Mouse (Mus musculus) MEL (cell line): ENCODE results near the gene Rcan2. TPM values are rescaled to one million over a fixed set of nuclear protein-coding genes. Genes with fewer than 3 reads are reported as not detected.

Experiments
- DNase-seq: peaks from one replicate; pipeline ENCODE4 v3.0.0; 2011; ENCODE audit warnings: low read depth, low spot score
- H3K27ac ChIP-seq: 2 replicates; pipeline ENCODE4 v1.5.1; 2012; ENCODE audit warnings: low read depth, mild to moderate bottlenecking, control low read depth, low read length, moderate library complexity; ENCODE audit not compliant: control insufficient read depth
- H3K27me3 ChIP-seq, 2 experiments: fragments of 150-350 bp in 1 of 2; sonication (generic) in 1 of 2; 2 replicates each; pipeline ENCODE4 v1.6.1; 2012; ENCODE audit warnings: low read length in 2 of 2, mild to moderate bottlenecking in 2 of 2, improper control_type of control experiment in 1 of 2, moderate library complexity in 1 of 2; ENCODE audit not compliant: insufficient read depth in 2 of 2, control insufficient read depth in 1 of 2
- H3K36me3 ChIP-seq, 2 experiments: 2 replicates each; pipeline ENCODE4 v1.6.1; 2012 to 2014; ENCODE audit warnings: low read length in 2 of 2, improper control_type of control experiment in 1 of 2, inconsistent platforms in 1 of 2, mild to moderate bottlenecking in 1 of 2; ENCODE audit not compliant: insufficient read depth in 2 of 2, control insufficient read depth in 1 of 2
- H3K4me1 ChIP-seq, 2 experiments: fragments of 150-350 bp in 1 of 2; sonication (generic) in 1 of 2; 2 replicates each; pipeline ENCODE4 v1.6.1; 2012; ENCODE audit warnings: low read length in 2 of 2, improper control_type of control experiment in 1 of 2, mild to moderate bottlenecking in 1 of 2; ENCODE audit not compliant: insufficient read depth in 2 of 2, control insufficient read depth in 1 of 2
- H3K4me3 ChIP-seq, 2 experiments: fragments of 150-350 bp in 1 of 2; sonication (generic) in 1 of 2; 2 replicates each; pipeline ENCODE4 v1.5.1; 2012; ENCODE audit warnings: low read depth in 2 of 2, low read length in 2 of 2, mild to moderate bottlenecking in 2 of 2, moderate library complexity in 2 of 2, control low read depth in 1 of 2, improper control_type of control experiment in 1 of 2; ENCODE audit not compliant: control insufficient read depth in 1 of 2, insufficient read depth in 1 of 2
- H3K79me2 ChIP-seq: 2 replicates; pipeline ENCODE4 v1.6.1; 2012; ENCODE audit warnings: mild to moderate bottlenecking, low read length, moderate library complexity; ENCODE audit not compliant: control insufficient read depth, poor library complexity, insufficient read depth
- H3K9ac ChIP-seq: 2 replicates; pipeline ENCODE4 v1.6.1; 2012; ENCODE audit warnings: low read depth, mild to moderate bottlenecking, control low read depth, low read length, moderate library complexity; ENCODE audit not compliant: control insufficient read depth, poor library complexity, severe bottlenecking
- H3K9me3 ChIP-seq: fragments of 150-350 bp; sonication (generic); replicated peaks from 2 replicates; pipeline ENCODE4 v1.6.1; 2012; ENCODE audit warnings: mild to moderate bottlenecking, low read length, improper control_type of control experiment, moderate library complexity; ENCODE audit not compliant: insufficient read depth
- BHLHE40 ChIP-seq: IDR thresholded peaks from 2 replicates; pipeline ENCODE4 v1.6.1; 2012; ENCODE audit warnings: low read depth, mild to moderate bottlenecking, inconsistent platforms, low read length, improper control_type of control experiment, borderline replicate concordance
- CHD1 ChIP-seq: IDR thresholded peaks from 2 replicates; pipeline ENCODE4 v1.6.1; 2012; ENCODE audit warnings: low read depth, mild to moderate bottlenecking, inconsistent platforms, low read length, improper control_type of control experiment
- CHD2 ChIP-seq: IDR thresholded peaks from 2 replicates; pipeline ENCODE4 v1.6.1; 2011; ENCODE audit warnings: low read length, improper control_type of control experiment
- CTCF ChIP-seq, 3 experiments: IDR thresholded peaks in 2 of 3; conservative IDR thresholded peaks in 1 of 3; 2 replicates each; pipeline ENCODE4 v1.5.1; 2011 to 2012; ENCODE audit warnings: low read length in 3 of 3, low read depth in 2 of 3, mild to moderate bottlenecking in 2 of 3, improper control_type of control experiment in 1 of 3, inconsistent platforms in 1 of 3, mixed read lengths in 1 of 3, moderate library complexity in 1 of 3; ENCODE audit not compliant: control insufficient read depth in 1 of 3, insufficient read depth in 1 of 3, poor library complexity in 1 of 3, severe bottlenecking in 1 of 3
- ELF1 ChIP-seq: IDR thresholded peaks from 2 replicates; pipeline ENCODE4 v1.6.1; 2014; ENCODE audit warnings: low read depth, mild to moderate bottlenecking, inconsistent platforms, low read length, improper control_type of control experiment, moderate library complexity
- EP300 ChIP-seq, 2 experiments: IDR thresholded peaks; 2 replicates each; pipeline ENCODE4 v1.6.1; 2011; ENCODE audit warnings: improper control_type of control experiment in 2 of 2, low read length in 2 of 2, low read depth in 1 of 2, mild to moderate bottlenecking in 1 of 2
- ETS1 ChIP-seq: IDR thresholded peaks from 2 replicates; pipeline ENCODE4 v1.6.1; 2012; ENCODE audit warnings: low read depth, mild to moderate bottlenecking, inconsistent platforms, low read length, improper control_type of control experiment, moderate library complexity
- GABPA ChIP-seq: IDR thresholded peaks from 2 replicates; pipeline ENCODE4 v1.6.1; 2012; ENCODE audit warnings: low read depth, mild to moderate bottlenecking, inconsistent platforms, low read length, improper control_type of control experiment, moderate library complexity
- HCFC1 ChIP-seq: IDR thresholded peaks from 2 replicates; pipeline ENCODE4 v1.6.1; 2012; ENCODE audit warnings: low read depth, mild to moderate bottlenecking, inconsistent platforms, low read length, improper control_type of control experiment, moderate library complexity
- JUND ChIP-seq: IDR thresholded peaks from 2 replicates; pipeline ENCODE4 v1.6.1; 2011; ENCODE audit warnings: low read depth, mild to moderate bottlenecking, improper control_type of control experiment, low read length
- KAT2A ChIP-seq: conservative IDR thresholded peaks from 2 replicates; pipeline ENCODE4 v1.6.1; 2012; ENCODE audit warnings: low read depth, low read length, improper control_type of control experiment, inconsistent platforms
- MAX ChIP-seq: IDR thresholded peaks from 2 replicates; pipeline ENCODE4 v1.6.1; 2011; ENCODE audit warnings: low read length, improper control_type of control experiment
- MAZ ChIP-seq: IDR thresholded peaks from 2 replicates; pipeline ENCODE4 v1.6.1; 2012; ENCODE audit warnings: low read depth, mild to moderate bottlenecking, inconsistent platforms, low read length, improper control_type of control experiment
- MEF2A ChIP-seq: IDR thresholded peaks from 2 replicates; pipeline ENCODE4 v1.6.1; 2014; ENCODE audit warnings: low read depth, mild to moderate bottlenecking, inconsistent platforms, low read length, improper control_type of control experiment; ENCODE audit not compliant: poor library complexity, insufficient replicate concordance, severe bottlenecking; ENCODE audit errors: extremely low read depth
- MYC ChIP-seq: IDR thresholded peaks from 2 replicates; pipeline ENCODE4 v1.6.1; 2011; ENCODE audit warnings: low read depth, mild to moderate bottlenecking, low read length, improper control_type of control experiment, moderate library complexity
- NELFE ChIP-seq: IDR thresholded peaks from 2 replicates; pipeline ENCODE4 v1.6.1; 2011; ENCODE audit warnings: low read depth, low read length, improper control_type of control experiment
- POLR2AphosphoS2 ChIP-seq: IDR thresholded peaks from 2 replicates; pipeline ENCODE4 v1.6.1; 2011; ENCODE audit warnings: low read length, improper control_type of control experiment
- RCOR1 ChIP-seq: IDR thresholded peaks from 2 replicates; pipeline ENCODE4 v1.6.1; 2012; ENCODE audit warnings: low read depth, mild to moderate bottlenecking, inconsistent platforms, low read length, improper control_type of control experiment
- SMC3 ChIP-seq: IDR thresholded peaks from 2 replicates; pipeline ENCODE4 v1.6.1; 2011; ENCODE audit warnings: low read depth, low read length, improper control_type of control experiment
- TBP ChIP-seq: IDR thresholded peaks from 2 replicates; pipeline ENCODE4 v1.8.0; 2011; ENCODE audit warnings: low read depth, low read length, improper control_type of control experiment
- UBTF ChIP-seq: IDR thresholded peaks from 2 replicates; pipeline ENCODE4 v1.6.1; 2012; ENCODE audit warnings: low read depth, mild to moderate bottlenecking, inconsistent platforms, low read length, improper control_type of control experiment, moderate library complexity, borderline replicate concordance; ENCODE audit not compliant: insufficient read depth
- USF1 ChIP-seq: IDR thresholded peaks from 2 replicates; pipeline ENCODE4 v1.6.1; 2014; ENCODE audit warnings: low read depth, mild to moderate bottlenecking, inconsistent platforms, low read length, improper control_type of control experiment, moderate library complexity
- USF2 ChIP-seq, 2 experiments: IDR thresholded peaks; 2 replicates each; pipeline ENCODE4 v1.6.1; 2011 to 2012; ENCODE audit warnings: improper control_type of control experiment in 2 of 2, low read length in 2 of 2, borderline replicate concordance in 1 of 2, inconsistent platforms in 1 of 2, low read depth in 1 of 2, mild to moderate bottlenecking in 1 of 2; ENCODE audit not compliant: insufficient read depth in 1 of 2
- ZC3H11A ChIP-seq: IDR thresholded peaks from 2 replicates; pipeline ENCODE4 v1.6.1; 2012; ENCODE audit warnings: low read depth, mild to moderate bottlenecking, inconsistent platforms, low read length, improper control_type of control experiment
- ZKSCAN1 ChIP-seq: IDR thresholded peaks from 2 replicates; pipeline ENCODE4 v1.6.1; 2012; ENCODE audit warnings: low read depth, mild to moderate bottlenecking, inconsistent platforms, low read length, improper control_type of control experiment, moderate library complexity
- ZNF384 ChIP-seq: IDR thresholded peaks from 2 replicates; pipeline ENCODE4 v1.6.1; 2012; ENCODE audit warnings: low read depth, mild to moderate bottlenecking, inconsistent platforms, low read length, improper control_type of control experiment
- polyA plus RNA-seq, 2 experiments: library from polyadenylated mRNA; stranded (reverse) in 1 of 2; unstranded in 1 of 2; fragments of >175 nt in 1 of 2; fragments of >200 nt in 1 of 2; gene quantifications; 2 replicates each; pipeline versions ENCODE4 v1.2.1 to v1.2.4; 2012; ENCODE audit warnings: low replicate concordance in 2 of 2, low read depth in 1 of 2; ENCODE audit not compliant: insufficient read length in 2 of 2, insufficient read depth in 1 of 2, missing spikeins in 1 of 2
- total RNA-seq: library from RNA; depleted of rRNA; stranded (reverse); fragments of 300-350 nt; gene quantifications from 2 replicates; pipeline ENCODE4 v1.2.3, GENCODE M21; 2012

The Rcan2 gene
- total and polyA plus RNA-seq, 3 experiments: 0.52 TPM; not detected in 2

DNA sequence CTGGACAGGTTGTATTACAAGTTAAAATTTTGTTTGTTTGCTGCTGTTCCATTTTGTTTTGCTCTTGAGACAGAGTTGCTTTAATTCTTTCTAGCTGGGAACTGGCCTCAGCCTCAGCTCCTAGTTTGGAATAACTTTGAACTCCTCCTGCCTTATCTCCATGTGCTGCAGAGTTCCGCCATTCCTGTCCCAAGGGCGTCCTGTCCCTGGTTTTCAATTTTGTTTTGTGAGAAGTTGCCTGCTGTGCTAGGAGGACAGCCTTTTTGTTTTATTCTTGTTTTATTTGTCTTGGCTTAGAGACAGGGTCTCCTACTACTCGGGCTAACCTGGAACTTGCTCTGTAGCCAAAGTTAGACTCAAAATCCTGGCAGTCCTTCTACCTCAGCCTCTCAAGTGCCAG, 26.1 kb downstream of the Rcan2 start (continued):
- TF ChIP-seq ETS1 (no peak), TBP (no peak), ZKSCAN1 (no peak)

DNA sequence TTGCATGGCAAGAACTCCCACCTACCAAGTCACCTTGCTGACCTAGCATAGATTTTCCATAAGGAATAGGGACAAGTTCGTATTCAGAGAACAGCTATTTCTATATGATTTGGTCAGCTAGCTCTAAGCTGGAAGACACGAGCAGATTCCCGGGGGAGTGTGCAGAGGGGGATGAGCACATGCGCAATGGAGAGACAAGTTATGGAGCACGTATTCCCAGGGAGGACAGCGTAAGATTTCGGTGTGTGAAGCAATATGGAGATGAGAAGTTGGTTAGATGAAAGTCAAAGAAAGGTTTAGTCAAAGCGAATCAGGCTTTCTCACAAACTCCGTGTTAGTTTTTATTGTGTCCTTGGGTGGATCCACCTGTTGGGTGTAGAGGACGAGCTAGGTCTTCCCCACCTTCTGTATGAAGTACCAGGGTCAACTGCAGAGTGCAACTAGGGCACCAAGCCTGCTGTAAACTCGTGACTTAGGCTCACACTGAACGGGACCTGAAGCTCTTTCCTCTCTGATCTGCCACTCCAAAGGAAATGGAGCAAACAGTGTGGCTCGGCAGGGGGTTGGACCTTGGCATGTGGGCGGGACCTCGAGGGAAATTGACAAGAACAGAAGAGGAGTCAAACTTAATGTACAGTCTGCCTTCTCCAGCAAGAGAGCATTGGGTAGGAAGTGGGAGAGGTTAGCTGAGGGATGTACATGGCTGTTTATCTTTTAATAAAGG, 31.4 kb downstream of the Rcan2 start:
- Histone ChIP-seq H3K4me3 (no peak overlapping the region), H3K9ac (no peak overlapping the region), H3K27ac (no peak overlapping the region), H3K27me3 (no peaks in the 10 kb centered on the region), H3K79me2 (no peaks in the 10 kb centered on the region)
- TF ChIP-seq SMC3 (no peak), POLR2AphosphoS2 (no peak), ZC3H11A (no peak), MAZ (no peak), CHD1 (no peak), EP300 (IDR thresholded peaks at IDR 0.05; ENCODE audit: low read depth in 1 of 2, low read length in 2 of 2) (no peak), USF1 (no peak), ELF1 (no peak), MEF2A (no peak), UBTF (no peak)
- TF ChIP-seq, all 39 proteins: peak for 0
- DNase-seq: no peak
- H3K36me3 ChIP-seq: no peaks in the 10 kb centered on the region
- no peaks in the 10 kb centered on the region for H3K4me1 ChIP-seq
- no peaks in the 10 kb centered on the region for H3K9me3 ChIP-seq

DNA sequence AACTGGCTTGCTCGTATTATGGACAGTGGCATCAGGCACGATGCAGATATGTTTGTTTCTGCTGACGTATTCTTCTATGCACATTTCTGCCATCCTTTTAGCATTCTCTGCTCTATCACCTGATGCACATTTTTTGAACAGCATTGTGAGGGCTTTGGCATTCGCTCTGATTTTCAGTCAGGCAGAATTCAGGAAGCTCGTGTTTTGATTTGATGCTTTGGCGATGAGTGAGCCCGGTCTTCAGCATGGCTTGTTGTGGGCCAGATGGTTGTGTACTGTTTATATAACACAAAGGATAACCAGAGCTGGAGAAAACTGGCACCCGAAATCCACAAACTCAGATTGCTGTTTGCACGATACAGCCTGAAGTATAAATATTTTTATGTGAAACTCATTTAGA, 39.1 kb downstream of the Rcan2 start:
- Histone ChIP-seq H3K4me1 (no peaks in the 10 kb centered on the region), H3K36me3 (no peaks in the 10 kb centered on the region), H3K4me3 (no peak overlapping the region), H3K27me3 (no peaks in the 10 kb centered on the region), H3K27ac (no peak overlapping the region), H3K9me3 (no peaks in the 10 kb centered on the region), H3K9ac (no peak overlapping the region), H3K79me2 (no peaks in the 10 kb centered on the region)
- no peak for DNase-seq
- no peak for TF ChIP-seq MEF2A
- TF ChIP-seq RCOR1: no peak
- no peak for TF ChIP-seq USF2 (IDR thresholded peaks at IDR 0.05; ENCODE audit: borderline replicate concordance in 1 of 2, insufficient read depth in 1 of 2, low read depth in 1 of 2, low read length in 2 of 2)
- TF ChIP-seq UBTF: no peak
- no peak for TF ChIP-seq MYC
- no peak for TF ChIP-seq ZNF384
- no peak for TF ChIP-seq GABPA
- no peak for TF ChIP-seq NELFE
- no peak for TF ChIP-seq KAT2A
- TF ChIP-seq TBP: no peak
- no peak for TF ChIP-seq POLR2AphosphoS2
- no peak for TF ChIP-seq MAX
- TF ChIP-seq CHD2: no peak
- no peak for TF ChIP-seq JUND
- TF ChIP-seq USF1: no peak
- no peak for TF ChIP-seq HCFC1
- TF ChIP-seq ZC3H11A: no peak
- TF ChIP-seq BHLHE40: no peak
- no peak for TF ChIP-seq CTCF (IDR thresholded peaks at IDR 0.05 in 2 of 3, conservative IDR thresholded peaks at IDR 0.05 in 1 of 3; ENCODE audit: control insufficient read depth in 1 of 3, insufficient read depth in 1 of 3, low read depth in 2 of 3, low read length in 3 of 3, poor library complexity in 1 of 3, severe bottlenecking in 1 of 3)
